9 mouse cellular contexts compared by ENCODE assay signal in genomic region chr5:96376216-96376615, GRCm38 (mm10). TPM values are rescaled to one million over a fixed set of nuclear protein-coding genes. Genes with fewer than 3 reads are reported as not detected.
DNase-seq lines count a peak whose midpoint lies in the region; ATAC-seq and TF ChIP-seq lines count a peak whose summit lies in the region.
"Had no signal": no experiment of that assay in that cellular context is flagged by ENCODE, and none has a peak within 500 bp of the region (broad histone marks: within the 10 kb centered on the region; RNA-seq: fewer than 3 reads in every experiment).

No protein-coding gene starts in this region.

- H3K4me1 ChIP-seq in liver, postnatal 0 days (ENCODE audit: insufficient read depth) = no peaks in the 10 kb centered on the region
- H3K4me1 ChIP-seq in hindbrain, embryonic 13.5 days (replicated peaks) = peaks cover 23% of the 10 kb centered on the region
- H3K4me1 ChIP-seq in neural tube, embryonic 12.5 days = peaks cover 12% of the 10 kb centered on the region
- peaks cover 7% of the 10 kb centered on the region for H3K4me1 ChIP-seq in cerebellum, adult 2 months (ENCODE audit: control insufficient read depth, insufficient read depth, low read length)

- no peak for ATAC-seq in liver, postnatal 0 days
- no peak for ATAC-seq in hindbrain, embryonic 13.5 days (ENCODE audit: low FRiP score)
- no peak for ATAC-seq in neural tube, embryonic 12.5 days (ENCODE audit: low FRiP score, low read depth)
- no peak for ATAC-seq in activated CD4-positive, CD25-positive, alpha-beta regulatory T cell, adult 4 months

- TF ChIP-seq POLR2A in cerebellum, adult 2 months (IDR thresholded peaks at IDR 0.05; ENCODE audit: borderline replicate concordance, insufficient read depth, low read length) = no peak

- WGBS in liver, postnatal 0 days (ENCODE audit: insufficient replicate concordance) = 56% methylated on average over 4 of the region's 4 CpGs
- 57% methylated on average over 4 of the region's 4 CpGs for WGBS in hindbrain, embryonic 13.5 days
- WGBS in neural tube, embryonic 12.5 days = 55% methylated on average over 4 of the region's 4 CpGs
- WGBS in cerebellum, adult 2 months = 68% methylated on average over 4 of the region's 4 CpGs

- no peak for TF ChIP-seq EP300 in liver, postnatal 0 days (IDR thresholded peaks at IDR 0.05; ENCODE audit: low read depth)

- H3K36me3 ChIP-seq in liver, postnatal 0 days (replicated peaks; ENCODE audit: insufficient read depth, low read length) = no peaks in the 10 kb centered on the region
- H3K36me3 ChIP-seq in hindbrain, embryonic 13.5 days = no peaks in the 10 kb centered on the region
- no peaks in the 10 kb centered on the region for H3K36me3 ChIP-seq in neural tube, embryonic 12.5 days

- peak; percentile 31 for DNase-seq in adrenal gland, postnatal 14 days
- no peak for DNase-seq in adrenal gland, postnatal 36 days
- no peak for DNase-seq in liver, postnatal 0 days
- DNase-seq in liver = no peak
- DNase-seq in cerebellum, adult 2 months = no peak

- TF ChIP-seq CTCF in liver, postnatal 0 days (IDR thresholded peaks at IDR 0.05; ENCODE audit: low read depth) = 0 out of 2 replicates have a peak, but pooled peaks have one; percentile 11
- TF ChIP-seq CTCF in cerebellum, adult 2 months (IDR thresholded peaks at IDR 0.05; ENCODE audit: borderline replicate concordance, insufficient read depth, low read depth, low read length) = no peak

- H3K4me2 ChIP-seq in liver, postnatal 0 days (ENCODE audit: low read depth, low read length) = no peak overlapping the region
- H3K4me2 ChIP-seq in hindbrain, embryonic 13.5 days = peak overlapping the region; percentile 88
- peak overlapping the region; percentile 96; the same call in 1 of the 2 replicates for H3K4me2 ChIP-seq in neural tube, embryonic 12.5 days (replicated peaks)

- H3K4me3 ChIP-seq in liver, postnatal 0 days (ENCODE audit: low read depth, low read length) = no peak overlapping the region
- H3K4me3 ChIP-seq in hindbrain, embryonic 13.5 days = peak overlapping the region; percentile 66; the same call in 1 of the 2 replicates
- H3K4me3 ChIP-seq in neural tube, embryonic 12.5 days = no peak overlapping the region
- H3K4me3 ChIP-seq in cerebellum, adult 2 months (replicated peaks; ENCODE audit: insufficient read depth, low read depth, low read length) = no peak overlapping the region

- no peaks in the 10 kb centered on the region for H3K9me3 ChIP-seq in liver, postnatal 0 days (ENCODE audit: low read length)
- no peaks in the 10 kb centered on the region for H3K9me3 ChIP-seq in hindbrain, embryonic 13.5 days
- no peaks in the 10 kb centered on the region for H3K9me3 ChIP-seq in neural tube, embryonic 12.5 days

- H3K9ac ChIP-seq in liver, postnatal 0 days (replicated peaks) = no peak overlapping the region
- H3K9ac ChIP-seq in hindbrain, embryonic 13.5 days = no peak overlapping the region
- no peak overlapping the region for H3K9ac ChIP-seq in neural tube, embryonic 12.5 days

- no peak overlapping the region for H3K27ac ChIP-seq in liver, postnatal 0 days (ENCODE audit: low read depth)
- no peak overlapping the region for H3K27ac ChIP-seq in hindbrain, embryonic 13.5 days
- H3K27ac ChIP-seq in neural tube, embryonic 12.5 days = no peak overlapping the region
- H3K27ac ChIP-seq in cerebellum, adult 2 months (ENCODE audit: insufficient read depth, low read length) = no peak overlapping the region

- peaks cover 28% of the 10 kb centered on the region for H3K27me3 ChIP-seq in liver, postnatal 0 days (ENCODE audit: insufficient read depth, low read length)
- H3K27me3 ChIP-seq in hindbrain, embryonic 13.5 days = peaks cover 9% of the 10 kb centered on the region; the same call in 1 of the 2 replicates
- peaks cover 5% of the 10 kb centered on the region; the same call in 1 of the 2 replicates for H3K27me3 ChIP-seq in neural tube, embryonic 12.5 days (replicated peaks)
- H3K27me3 ChIP-seq in cerebellum, adult 2 months (ENCODE audit: control insufficient read depth, insufficient read depth, low read length) = peaks cover 3% of the 10 kb centered on the region

RNA-seq across cellular contexts. Expression of gene Fras1, which starts 2.5 kb away (rescaled TPM):
- total RNA-seq in adrenal gland, postnatal 14 days (2021) = 5.9 and 6.4 TPM in 2 replicates
- total RNA-seq in adrenal gland, postnatal 36 days (2021) = 1 to 10 TPM; 2.0 to 2.4 TPM
- 0.41 and 0.44 TPM in 2 replicates for polyA plus RNA-seq in liver, postnatal 0 days (2015; fragmentation: Nextera tagmentation; extraction: Ambion mirVana)
- 5.7 and 7.0 TPM in 2 replicates for polyA plus RNA-seq in hindbrain, embryonic 13.5 days (2015; fragmentation: Nextera tagmentation; extraction: Ambion mirVana)
- 4.9 and 6.4 TPM in 2 replicates for polyA plus RNA-seq in neural tube, embryonic 12.5 days (2016; fragmentation: Nextera tagmentation; extraction: Ambion mirVana)
- 1.1 and 1.2 TPM in 2 replicates for polyA plus RNA-seq in cerebellum, adult 2 months (2012; rRNA removed)
- polyA plus RNA-seq in activated CD4-positive, CD25-positive, alpha-beta regulatory T cell, adult 4 months (2017; shearing (Covaris generic)) = under 1 TPM in 1 of 2 experiments, not detected in 1; 0.22 TPM
- total RNA-seq: neutrophil, adult 5-6 weeks had no signal
